Mouse (Mus musculus): ENCODE results near the gene Rprd1b.

Rprd1b gene

GRCm38 (mm10) chr2:158128461-158129130 lies 100.3 kb downstream of the Rprd1b start:
- no peak for DNase-seq

GRCm38 (mm10) chr2:158129291-158130002 lies 101.2 kb downstream of the Rprd1b start:
- no peak for DNase-seq

GRCm38 (mm10) chr2:158130391-158130986 lies 102.2 kb downstream of the Rprd1b start:
- no peak for DNase-seq

- DNase-seq, result no peak
Observed at GRCm38 (mm10) chr2:158131197-158131835, 103.0 kb downstream of the Rprd1b start.

- DNase-seq, result no peak
Observed at GRCm38 (mm10) chr2:158132320-158132719, 104.0 kb downstream of the Rprd1b start.

- peak; percentile 11 for DNase-seq
Observed at GRCm38 (mm10) chr2:158133050-158133449, 104.8 kb downstream of the Rprd1b start.

GRCm38 (mm10) chr2:158136205-158136604 lies 107.9 kb downstream of the Rprd1b start:
- no peak for DNase-seq

- DNase-seq, result no peak
Observed at GRCm38 (mm10) chr2:158137771-158138170, 109.5 kb downstream of the Rprd1b start.

- no peak for DNase-seq
Observed at GRCm38 (mm10) chr2:158138778-158139177, 110.5 kb downstream of the Rprd1b start.

GRCm38 (mm10) chr2:158139628-158140027 lies 111.3 kb downstream of the Rprd1b start:
- DNase-seq, result no peak

GRCm38 (mm10) chr2:158140664-158141063 lies 112.4 kb downstream of the Rprd1b start:
- no peak for DNase-seq

GRCm38 (mm10) chr2:158141271-158141670 lies 113.0 kb downstream of the Rprd1b start:
- no peak for DNase-seq

- DNase-seq, result no peak
Observed at GRCm38 (mm10) chr2:158141690-158142440, 113.6 kb downstream of the Rprd1b start.

- DNase-seq, result no peak
Observed at GRCm38 (mm10) chr2:158142981-158143380, 114.7 kb downstream of the Rprd1b start.

GRCm38 (mm10) chr2:158143816-158144215 lies 115.5 kb downstream of the Rprd1b start:
- DNase-seq, result no peak

- DNase-seq, result no peak
Observed at GRCm38 (mm10) chr2:158144263-158144662, 116.0 kb downstream of the Rprd1b start.

GRCm38 (mm10) chr2:158144750-158145527 lies 116.6 kb downstream of the Rprd1b start:
- no peak for DNase-seq

- no peak for DNase-seq
Observed at GRCm38 (mm10) chr2:158145528-158146065, 117.3 kb downstream of the Rprd1b start.

GRCm38 (mm10) chr2:158146223-158146622 lies 117.9 kb downstream of the Rprd1b start, which contains the start of gene Tgm2:
Gene Tgm2, minus strand, starts transcription at chr2:158146436.
- DNase-seq, result peak; percentile 83

- DNase-seq, result no peak
Observed at GRCm38 (mm10) chr2:158146971-158147370, 118.7 kb downstream of the Rprd1b start.

GRCm38 (mm10) chr2:158151077-158151476 lies 122.8 kb downstream of the Rprd1b start:
- no peak for DNase-seq
